Mouse (Mus musculus): ENCODE results near the gene Bahcc1.

Bahcc1 gene

GRCm38 (mm10) chr11:120242726-120243530 lies 10.2 kb downstream of the Bahcc1 start:
- DNase-seq (ENCODE audit: low spot score) = no peak

- no peak for DNase-seq (ENCODE audit: low spot score)
Measured at GRCm38 (mm10) chr11:120243531-120243820, 10.7 kb downstream of the Bahcc1 start.

- no peak for DNase-seq (ENCODE audit: low spot score)
Measured at GRCm38 (mm10) chr11:120248160-120248793, 15.5 kb downstream of the Bahcc1 start.

DNA sequence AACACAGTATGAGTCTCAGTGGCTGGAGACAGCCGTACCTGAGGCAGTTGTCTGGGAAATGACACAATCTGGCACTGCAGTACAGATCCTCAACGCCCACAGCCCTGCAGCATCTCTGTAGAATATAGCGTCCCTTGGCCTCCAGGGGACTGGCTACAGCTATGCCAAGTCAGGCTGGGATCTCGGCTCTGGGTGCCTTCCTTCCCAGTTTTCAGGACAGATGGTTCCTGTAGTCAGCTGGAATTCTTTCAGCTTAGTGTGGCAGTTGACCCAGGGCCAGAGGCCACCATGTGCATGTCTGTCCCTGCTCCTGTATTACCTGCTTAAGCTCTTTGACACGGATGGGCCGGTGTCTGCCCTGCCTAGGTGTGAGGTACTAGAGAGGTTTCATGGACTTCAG lies 16.2 kb downstream of the Bahcc1 start:
- DNase-seq (ENCODE audit: low spot score) = no peak

GRCm38 (mm10) chr11:120250991-120251949 lies 18.5 kb downstream of the Bahcc1 start:
- no peak for DNase-seq (ENCODE audit: low spot score)

- no peak for DNase-seq (ENCODE audit: low spot score)
Measured at GRCm38 (mm10) chr11:120251950-120252308, 19.2 kb downstream of the Bahcc1 start.

- no peak for DNase-seq (ENCODE audit: low spot score)
Measured at GRCm38 (mm10) chr11:120252398-120252797, 19.7 kb downstream of the Bahcc1 start.

DNA sequence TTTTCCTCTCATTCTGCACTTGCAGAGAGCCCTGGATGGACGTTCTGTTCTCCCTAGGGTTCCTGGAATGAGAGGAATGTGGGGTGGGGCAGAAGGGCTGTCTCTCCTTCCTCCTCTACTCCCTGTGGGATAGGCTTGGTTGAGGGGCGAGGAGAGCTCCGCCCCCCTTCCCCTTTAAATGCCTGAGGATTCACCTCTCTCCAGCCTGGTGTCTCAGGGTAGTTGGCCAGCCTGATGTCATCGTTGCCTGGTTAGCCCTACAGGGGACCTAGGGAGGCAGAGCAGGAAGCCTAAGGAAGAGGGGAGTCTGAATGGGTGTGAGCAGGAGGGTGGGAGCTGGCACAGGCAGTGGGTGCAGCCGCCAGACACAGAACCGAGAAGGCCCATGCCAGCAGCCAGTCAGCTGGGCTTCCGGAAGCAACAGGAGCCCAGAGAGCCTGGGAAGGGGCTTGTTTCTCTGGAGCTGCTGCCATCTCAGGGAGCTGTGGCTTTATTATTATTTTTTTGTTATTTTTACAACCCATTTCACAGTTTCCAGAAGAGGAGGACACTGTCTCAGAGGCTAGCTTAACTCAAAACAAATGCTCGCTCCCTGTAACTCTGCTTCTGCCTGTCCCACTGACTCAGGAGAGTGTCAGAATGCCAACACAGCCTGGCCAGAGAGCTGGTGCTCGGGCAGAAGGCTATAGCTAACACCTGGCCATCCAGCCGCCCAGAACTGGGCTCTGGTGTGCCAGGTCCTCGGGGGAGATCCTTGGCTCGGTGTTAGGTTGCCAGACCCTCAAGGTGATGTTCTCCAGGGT lies 20.3 kb downstream of the Bahcc1 start:
- DNase-seq (ENCODE audit: low spot score) = no peak

GRCm38 (mm10) chr11:120253646-120254315 lies 21.0 kb downstream of the Bahcc1 start:
- DNase-seq (ENCODE audit: low spot score) = no peak

DNA sequence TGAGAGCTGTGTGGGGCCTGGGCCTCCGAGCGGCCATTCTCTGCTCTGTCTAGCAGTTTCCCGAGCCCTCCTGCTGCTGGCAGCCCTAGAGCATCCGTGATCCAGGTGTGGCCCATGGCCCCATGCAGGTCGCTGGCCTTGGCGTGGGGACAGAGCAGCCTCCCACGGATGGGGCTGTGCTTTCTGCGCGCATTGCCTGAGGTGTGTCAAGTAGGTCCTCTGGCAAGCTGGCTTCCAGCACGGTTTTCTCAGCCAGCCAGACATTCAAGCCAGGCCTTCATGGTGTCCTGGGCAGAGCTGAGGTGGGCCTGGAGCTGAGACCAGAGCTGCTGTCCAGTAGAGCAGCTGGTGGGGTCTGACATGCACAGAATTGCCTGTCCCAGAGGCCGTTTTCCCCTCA lies 21.7 kb downstream of the Bahcc1 start:
- DNase-seq (ENCODE audit: low spot score) = no peak

DNA sequence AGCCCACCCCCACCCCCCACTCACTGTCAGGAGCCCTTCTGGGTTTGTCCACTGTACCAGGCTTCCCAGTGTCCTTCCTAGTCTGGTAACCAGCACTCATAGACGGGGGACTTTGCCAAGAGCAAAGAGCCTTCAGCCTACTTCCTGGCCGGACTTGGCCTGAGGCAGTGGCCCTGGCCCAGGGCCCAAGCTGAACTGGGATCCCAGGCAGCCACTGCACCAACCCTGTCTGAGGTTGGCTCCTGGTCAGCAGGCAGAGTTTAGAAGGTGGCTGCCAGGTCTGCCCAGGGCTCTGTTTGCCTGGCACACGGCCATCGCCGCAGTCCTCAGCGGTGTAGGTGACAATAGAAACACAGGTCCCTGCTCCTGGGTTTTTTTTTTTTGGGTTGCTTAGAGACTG lies 22.3 kb downstream of the Bahcc1 start:
- DNase-seq (ENCODE audit: low spot score) = peak; percentile 81

- no peak for DNase-seq (ENCODE audit: low spot score)
Measured at GRCm38 (mm10) chr11:120255499-120255898, 22.8 kb downstream of the Bahcc1 start.

GRCm38 (mm10) chr11:120256108-120256507 lies 23.4 kb downstream of the Bahcc1 start:
- DNase-seq (ENCODE audit: low spot score) = no peak

- DNase-seq (ENCODE audit: low spot score) = no peak
Measured at GRCm38 (mm10) chr11:120256543-120256942, 23.8 kb downstream of the Bahcc1 start.

GRCm38 (mm10) chr11:120256981-120257820 lies 24.5 kb downstream of the Bahcc1 start:
- DNase-seq (ENCODE audit: low spot score) = peak; percentile 48

DNA sequence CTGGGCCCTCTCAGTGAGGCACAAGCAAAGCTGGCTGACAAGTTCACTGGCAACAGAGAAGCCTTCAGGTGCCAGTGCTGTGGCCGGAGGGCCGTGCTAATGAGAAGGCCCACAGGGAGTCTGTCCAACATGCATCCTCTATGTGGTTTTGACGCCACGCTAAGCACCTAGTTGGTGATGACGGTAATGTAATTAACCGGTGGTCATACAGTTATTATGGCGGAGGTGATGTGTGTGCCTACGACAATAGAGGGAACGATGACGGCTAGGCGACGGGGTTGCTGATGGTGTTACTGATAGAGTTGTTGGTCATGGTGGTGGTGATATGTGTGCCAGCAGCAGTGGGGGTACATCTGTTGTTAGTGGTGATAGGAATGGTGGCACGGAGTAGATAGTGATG lies 25.2 kb downstream of the Bahcc1 start:
- DNase-seq (ENCODE audit: low spot score) = no peak

GRCm38 (mm10) chr11:120258896-120259689 lies 26.3 kb downstream of the Bahcc1 start:
- no peak for DNase-seq (ENCODE audit: low spot score)

- DNase-seq (ENCODE audit: low spot score) = peak; percentile 41
Measured at GRCm38 (mm10) chr11:120259792-120260768, 27.3 kb downstream of the Bahcc1 start.
